Mouse (Mus musculus) heart, postnatal 25 days (tissue): ENCODE data around the gene Hoxa6. TPM values are rescaled to one million over a fixed set of nuclear protein-coding genes. Genes with fewer than 3 reads are reported as not detected.

Experiments used
- DNase-seq: peaks from one replicate; pipeline ENCODE4 v3.0.0; 2022; ENCODE audit warnings: low spot score
- intact Hi-C: fragments of 180-260 bp; cut with DNase I; formaldehyde crosslinking; loops from one replicate; pipeline ENCODE4 v1.15.1; 2025
- microRNA-seq: library from miRNA; unstranded; fragments of <30 nt; microRNA quantifications from one replicate; pipeline ENCODE4 v1.2.0, GENCODE M21; 2022
- total RNA-seq, 2 experiments: library from RNA; stranded (reverse); gene quantifications; 2 replicates each; pipeline ENCODE4 v1.2.3; 2021

The Hoxa6 gene
- total RNA-seq, 2 experiments from 2014 or later = not detected

DNA sequence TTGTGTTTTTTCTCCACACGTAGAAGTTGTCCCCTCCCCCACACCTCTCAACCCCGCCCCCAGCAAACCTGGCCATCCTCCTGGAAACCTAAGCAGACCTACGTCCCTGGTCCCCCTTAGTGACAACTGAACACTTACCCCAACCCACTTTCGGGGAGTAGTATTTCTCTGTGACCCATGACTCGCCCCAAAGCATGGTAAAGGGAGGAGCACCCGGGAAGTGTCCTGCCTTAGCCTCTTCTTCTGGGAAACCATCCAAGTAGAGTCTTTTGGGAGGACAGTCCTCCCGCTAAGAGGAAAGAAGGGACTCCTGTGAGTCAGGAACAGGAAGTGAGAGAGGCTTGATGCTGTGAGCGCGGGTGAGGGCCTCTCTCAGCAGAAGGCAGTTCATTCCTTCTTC lies 48.5 kb downstream of the Hoxa6 start:
- DNase-seq = no peak
- intact Hi-C loops = loop anchor here (5.0 kb wide), 2 partner anchors 37 to 978 kb away; no protein-coding TSS in a partner anchor

DNA sequence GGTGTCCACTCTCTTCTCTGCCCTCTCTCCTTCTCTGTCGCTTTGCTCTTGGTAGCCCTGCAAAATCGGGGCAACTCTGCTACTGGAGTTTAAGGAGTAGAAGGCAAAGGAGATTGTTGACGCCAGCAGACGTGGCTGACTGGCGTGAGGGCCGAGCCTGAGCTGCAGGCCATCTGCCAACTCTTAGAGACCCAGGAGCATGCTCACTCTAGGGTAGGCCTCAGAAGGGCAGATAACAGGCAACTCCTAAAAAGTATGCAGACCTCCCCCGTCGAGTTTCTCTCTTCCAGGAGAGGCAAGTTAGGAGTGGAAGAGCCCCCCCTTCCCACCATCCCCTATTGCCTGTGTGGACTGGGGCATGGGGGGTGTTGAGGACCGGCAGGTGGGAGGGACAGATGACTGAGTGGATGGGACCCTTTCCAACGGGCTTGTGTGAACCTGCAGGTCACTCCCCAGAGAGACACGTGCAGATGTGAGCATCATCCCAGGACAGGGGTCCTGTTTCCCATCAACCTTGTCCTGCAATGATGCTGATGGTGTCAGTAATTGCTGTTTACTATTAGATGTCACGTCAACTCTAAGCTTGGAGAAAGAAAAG lies 49.3 kb downstream of the Hoxa6 start:
- intact Hi-C loops = no loop called here
- no peak for DNase-seq

DNA sequence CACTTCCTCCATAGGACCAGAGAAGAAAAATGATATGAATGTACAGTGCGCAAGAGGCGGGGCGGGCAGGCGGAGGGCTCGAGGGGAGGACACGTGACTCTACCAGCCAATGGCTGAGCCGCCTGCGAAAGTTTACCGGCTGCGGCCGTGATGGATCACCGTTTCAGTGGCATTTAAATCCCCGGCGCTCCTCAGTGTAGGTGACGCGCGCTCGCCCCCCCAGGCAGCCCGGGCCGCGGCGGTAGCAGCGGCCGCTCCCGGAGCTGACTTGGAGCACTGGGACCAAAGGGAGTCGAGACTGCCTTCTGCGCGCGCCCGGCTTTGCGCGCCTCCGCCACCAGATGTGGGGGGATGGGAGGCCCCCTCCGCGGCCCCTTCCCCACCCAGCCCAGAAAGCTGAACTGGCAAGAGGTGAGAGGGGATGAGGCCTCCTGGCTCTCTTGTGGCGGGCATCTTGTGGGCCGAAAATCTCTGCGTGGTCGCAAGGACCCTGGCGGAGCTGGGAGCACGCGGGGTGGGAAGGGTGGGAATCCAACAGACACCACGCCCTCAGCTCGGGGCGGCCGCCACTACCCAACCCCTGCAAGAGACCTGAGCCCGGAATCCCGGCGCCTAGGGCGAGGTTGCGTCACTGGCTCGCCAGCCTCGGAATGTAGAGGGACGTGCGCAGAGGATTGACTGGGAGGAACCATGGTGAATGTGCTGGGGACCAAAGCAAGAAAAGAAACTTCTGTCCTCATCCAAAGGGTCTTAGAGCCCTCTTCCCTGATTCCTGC lies 50.1 kb downstream of the Hoxa6 start, which contains the start of gene Hoxa1:
Gene Hoxa1 (minus strand): TSS at position 42 of the 776 bp plus-strand sequence.
- intact Hi-C loops = no loop called here
- DNase-seq = peak; percentile 60

DNA sequence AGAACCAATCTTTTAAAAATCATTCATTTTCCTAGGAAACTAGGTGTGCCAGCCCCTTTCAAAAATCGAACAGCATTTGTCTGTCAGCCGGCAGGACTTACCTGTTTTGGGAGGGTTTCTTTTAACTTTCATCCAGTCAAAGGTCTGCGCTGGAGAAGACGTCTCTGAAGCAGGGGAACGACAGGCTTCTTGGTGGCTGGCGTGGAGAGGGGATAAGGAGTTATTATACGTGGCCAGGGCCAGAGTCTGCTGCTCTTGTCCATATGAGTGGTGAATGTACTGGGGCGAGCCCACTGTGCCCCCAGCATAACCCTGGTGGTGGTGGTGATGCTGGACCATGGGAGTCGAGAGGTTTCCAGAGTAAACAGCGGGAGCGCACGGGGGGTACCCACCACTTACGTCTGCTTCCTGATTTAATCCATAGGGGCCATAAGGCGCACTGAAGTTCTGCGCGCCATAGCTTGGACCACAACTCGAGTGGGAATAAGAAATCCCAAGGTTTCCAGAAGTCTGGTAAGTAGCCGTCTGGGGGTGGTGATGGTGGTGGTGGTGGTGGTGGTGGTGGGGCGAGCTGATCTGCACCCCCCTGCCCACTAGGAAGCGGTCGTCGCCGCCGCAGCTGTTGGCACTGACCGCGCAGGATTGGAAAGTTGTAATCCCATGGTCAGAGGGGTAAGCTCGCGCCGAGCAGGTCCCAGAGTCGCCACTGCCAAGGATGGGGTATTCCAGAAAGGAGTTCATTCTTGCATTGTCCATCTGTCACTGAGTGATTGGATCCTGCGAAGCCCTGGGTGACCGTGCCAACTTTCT lies 50.9 kb downstream of the Hoxa6 start:
- intact Hi-C loops = no loop called here
- no peak for DNase-seq

DNA sequence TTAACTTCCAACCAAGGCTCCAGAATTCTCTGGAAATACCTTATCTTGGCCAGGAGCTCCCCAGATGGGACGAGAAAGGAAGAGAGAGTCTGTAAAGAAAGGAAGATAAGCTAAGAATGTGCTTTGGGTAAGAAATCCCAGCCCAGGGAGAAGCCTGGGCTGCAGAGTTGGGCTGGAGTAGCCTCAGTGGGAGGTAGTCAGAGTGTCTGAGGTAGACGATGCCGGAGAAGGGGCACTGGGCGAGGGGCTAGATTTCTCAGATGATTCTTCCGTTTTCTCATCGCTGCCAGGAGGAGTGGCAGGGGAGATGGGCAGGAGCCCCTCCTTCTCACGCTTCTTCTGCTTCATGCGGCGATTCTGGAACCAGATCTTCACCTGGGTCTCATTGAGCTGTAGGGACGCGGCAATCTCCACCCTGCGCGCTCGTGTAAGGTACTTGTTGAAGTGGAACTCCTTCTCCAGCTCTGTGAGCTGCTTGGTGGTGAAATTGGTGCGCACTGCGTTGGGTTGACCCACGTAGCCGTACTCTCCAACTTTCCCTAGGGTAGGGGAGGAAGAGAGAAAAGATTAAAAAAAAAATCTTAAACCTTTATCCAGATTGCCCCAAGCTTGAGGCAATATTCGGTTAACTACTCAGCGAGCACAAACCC lies 51.8 kb downstream of the Hoxa6 start:
- intact Hi-C loops = no loop called here
- DNase-seq = no peak

Small RNA genes lying within 50 kb of the gene (microRNA-seq; reads per million reads assigned to microRNA genes)
- 123 reads per million, percentile 61 among the genes with 10 or more reads in this experiment for gene Mir196b

Other genes with a start within 250 kb of the Hoxa6 start
- 1 to 10 TPM; 6.9 to 7.8 TPM for gene Skap2, start 196.2 kb downstream of the Hoxa6 start, total RNA-seq
- gene Hoxa1, start 50.4 kb downstream of the Hoxa6 start, total RNA-seq = under 1 TPM in 1 of 2 experiments, not detected in 1; 0.16 TPM
- under 1 TPM; 0.31 to 0.34 TPM for gene Hoxa2, start 43.9 kb downstream of the Hoxa6 start, total RNA-seq
- not detected for gene 5730596B20Rik, start 31.2 kb downstream of the Hoxa6 start, total RNA-seq
- under 1 TPM; 0.22 to 0.36 TPM for gene Hoxa4, start 17.0 kb downstream of the Hoxa6 start, total RNA-seq
- 1 to 10 TPM in 1 of 2 experiments, under 1 TPM in 1; 0.52 to 1.3 TPM for gene Hoxa5, start 4.1 kb downstream of the Hoxa6 start, total RNA-seq
- gene Hoxa3, start 4.6 kb upstream of the Hoxa6 start, total RNA-seq = 1 to 10 TPM in 1 of 2 experiments, under 1 TPM in 1; 0.48 to 1.0 TPM
- not detected for gene Gm28308, start 4.6 kb upstream of the Hoxa6 start, total RNA-seq
- under 1 TPM; 0.31 to 0.44 TPM for gene Hoxa7, start 13.1 kb upstream of the Hoxa6 start, total RNA-seq
- not detected for gene Hoxa9, start 22.4 kb upstream of the Hoxa6 start, total RNA-seq
- not detected for gene Hoxa10, start 32.1 kb upstream of the Hoxa6 start, total RNA-seq
- gene Hoxa11, start 37.1 kb upstream of the Hoxa6 start, total RNA-seq = not detected
- not detected for gene Hoxa13, start 52.2 kb upstream of the Hoxa6 start, total RNA-seq
- gene Evx1, start 104.8 kb upstream of the Hoxa6 start, total RNA-seq = not detected